Mouse (Mus musculus) layer of hippocampus, postnatal 10 days (tissue): ENCODE data around the gene Cxcr4. TPM values are rescaled to one million over a fixed set of nuclear protein-coding genes. Genes with fewer than 3 reads are reported as not detected.
"Not testable (repeated sequence)": the region's sequence is repeated elsewhere in the genome, so short reads cannot be mapped to it uniquely, and the experiment has no call there.

Experiments used
- DNase-seq, 2 experiments: peaks; one replicate each; pipeline ENCODE4 v3.0.0; 2021; ENCODE audit warnings: low spot score in 2 of 2
- total RNA-seq, 2 experiments: library from RNA; stranded (reverse); gene quantifications; 2 replicates each; pipeline ENCODE4 v1.2.3; 2021

The Cxcr4 gene
- total RNA-seq, 2 experiments from 2014 or later, result 19.5 to 22.5 TPM

- DNase-seq, result no peak
Observed at GRCm38 (mm10) chr1:128601307-128601706, 9.2 kb upstream of the Cxcr4 start.

DNA sequence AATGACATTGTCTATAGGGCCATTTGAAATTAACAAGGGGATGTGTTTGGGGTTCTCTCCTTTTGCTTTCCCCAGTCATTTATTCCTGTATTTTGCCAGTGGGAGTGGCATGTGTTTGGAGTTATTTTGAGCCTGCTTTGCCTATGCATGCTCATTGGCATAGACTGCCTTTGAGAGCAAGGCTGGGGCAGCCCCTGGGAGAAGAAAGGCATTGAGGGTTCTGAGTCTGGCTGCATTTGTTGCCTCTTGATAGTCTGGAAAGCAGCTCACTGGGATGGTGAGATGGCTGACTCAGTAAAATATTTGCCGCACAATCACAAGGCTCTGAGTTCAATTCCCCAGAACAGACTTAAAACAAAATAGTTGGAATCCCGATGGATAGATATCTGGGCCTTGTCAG is 8.5 kb upstream of the Cxcr4 start:
- no peak for DNase-seq

DNA sequence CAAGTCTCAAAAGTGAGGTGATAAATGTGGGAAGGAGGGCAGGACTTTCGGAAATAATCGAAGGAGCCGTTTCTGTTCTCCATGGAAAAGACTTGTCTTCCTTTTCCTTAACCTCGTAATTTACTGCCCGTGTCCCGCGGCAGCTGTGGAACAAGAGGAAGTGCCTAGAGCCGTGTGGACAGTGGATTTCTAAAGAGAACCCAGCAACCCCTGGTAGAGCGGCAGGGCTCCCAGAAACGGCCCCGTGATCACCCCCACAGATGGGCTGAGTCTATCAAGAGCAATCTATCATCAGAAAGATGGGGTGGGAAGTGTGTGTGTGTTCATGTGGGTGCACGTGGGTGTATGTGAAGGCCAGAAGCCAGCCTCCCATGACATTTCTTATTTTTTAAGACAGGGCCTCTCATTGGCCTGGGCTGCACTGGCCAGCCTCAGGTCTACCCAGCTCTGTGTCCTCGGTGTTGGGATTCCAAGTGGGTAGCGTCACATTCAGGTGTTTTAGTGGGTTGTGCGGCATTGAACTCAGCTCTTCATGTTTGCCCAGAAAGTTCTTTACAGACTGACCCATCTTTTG is 5.2 kb upstream of the Cxcr4 start:
- no peak for DNase-seq

- peak in 1 of 2 experiments; percentile 41 for DNase-seq
Observed at GRCm38 (mm10) chr1:128595528-128595927, 3.4 kb upstream of the Cxcr4 start.

DNA sequence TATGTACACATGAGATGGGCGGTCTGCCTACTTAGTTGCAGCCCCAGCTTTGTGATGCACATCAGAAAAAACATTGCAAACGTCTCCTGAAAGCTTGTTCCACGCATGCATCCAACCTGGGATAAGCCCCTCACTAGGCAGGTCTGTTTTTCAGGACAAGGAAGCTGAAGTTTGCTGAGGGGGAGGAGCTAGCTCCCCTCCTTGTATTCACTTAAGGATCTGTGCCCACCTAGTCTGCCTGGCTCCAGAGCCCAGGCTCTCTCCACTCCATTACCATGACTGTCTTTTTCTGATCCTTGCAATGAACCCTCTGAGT is 3.0 kb upstream of the Cxcr4 start:
- no peak for DNase-seq

GRCm38 (mm10) chr1:128594353-128595104 is 2.4 kb upstream of the Cxcr4 start:
- peak in 1 of 2 experiments; percentile 39 for DNase-seq

- DNase-seq, result peak; percentile 74 to 76
Observed at GRCm38 (mm10) chr1:128592961-128593501, 938 bp upstream of the Cxcr4 start.

DNA sequence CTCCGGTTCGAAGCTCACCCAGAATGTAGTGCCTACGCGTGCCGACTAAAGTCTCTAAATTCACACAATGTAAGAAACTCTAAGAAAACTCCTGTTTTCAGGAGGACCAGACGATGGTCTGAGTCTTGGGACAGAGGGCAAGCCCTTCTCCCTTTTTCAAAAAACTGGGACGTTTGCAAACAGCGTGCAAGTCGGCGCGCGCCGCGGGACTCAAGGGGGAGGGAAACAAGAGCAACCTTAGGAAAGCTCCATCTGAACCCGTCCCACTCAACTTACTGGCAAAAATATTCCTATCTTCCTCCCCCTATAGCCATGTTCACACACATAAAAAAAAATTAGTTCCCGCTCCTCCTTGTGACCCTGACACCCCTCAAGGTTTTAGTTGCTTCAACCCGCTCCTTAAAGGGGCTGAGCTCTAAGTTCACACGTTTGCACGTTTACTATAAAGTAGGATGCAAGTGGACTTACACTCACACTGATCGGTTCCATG is 327 bp downstream of the Cxcr4 start:
- DNase-seq, result peak in 1 of 2 experiments; percentile 34

- DNase-seq, result peak; percentile 53 to 60
Observed at GRCm38 (mm10) chr1:128590816-128591720, 1.0 kb downstream of the Cxcr4 start.

- DNase-seq, result no peak
Observed at GRCm38 (mm10) chr1:128590011-128590410, 2.1 kb downstream of the Cxcr4 start.

DNA sequence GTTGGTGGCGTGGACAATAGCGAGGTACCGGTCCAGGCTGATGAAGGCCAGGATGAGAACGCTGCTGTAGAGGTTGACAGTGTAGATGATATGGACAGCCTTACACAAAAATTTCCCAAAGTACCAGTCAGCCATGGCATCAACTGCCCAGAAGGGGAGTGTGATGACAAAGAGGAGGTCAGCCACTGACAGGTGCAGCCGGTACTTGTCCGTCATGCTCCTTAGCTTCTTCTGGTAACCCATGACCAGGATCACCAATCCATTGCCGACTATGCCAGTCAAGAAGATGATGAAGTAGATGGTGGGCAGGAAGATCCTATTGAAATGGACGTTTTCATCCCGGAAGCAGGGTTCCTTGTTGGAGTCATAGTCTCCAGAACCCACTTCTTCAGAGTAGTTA is 2.6 kb downstream of the Cxcr4 start:
- no peak for DNase-seq

DNA sequence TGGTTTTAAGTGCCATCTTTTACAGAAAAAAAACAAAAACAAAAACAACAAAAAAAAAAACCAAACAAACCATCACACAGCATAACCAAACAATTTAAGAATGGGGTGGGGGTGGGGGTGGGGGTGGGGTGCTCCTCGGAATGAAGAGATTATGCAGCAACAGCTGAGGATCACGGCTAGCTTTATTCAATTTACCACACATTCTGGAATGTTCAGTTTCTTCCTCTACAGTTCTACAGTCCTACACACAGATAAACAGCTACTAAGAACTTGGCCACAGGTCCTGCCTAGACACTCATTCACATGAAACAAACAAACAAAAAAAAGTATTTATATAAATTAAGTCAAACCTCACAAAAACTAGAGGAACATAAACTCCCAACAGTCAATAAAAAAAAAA is 3.8 kb downstream of the Cxcr4 start:
- no peak for DNase-seq

DNA sequence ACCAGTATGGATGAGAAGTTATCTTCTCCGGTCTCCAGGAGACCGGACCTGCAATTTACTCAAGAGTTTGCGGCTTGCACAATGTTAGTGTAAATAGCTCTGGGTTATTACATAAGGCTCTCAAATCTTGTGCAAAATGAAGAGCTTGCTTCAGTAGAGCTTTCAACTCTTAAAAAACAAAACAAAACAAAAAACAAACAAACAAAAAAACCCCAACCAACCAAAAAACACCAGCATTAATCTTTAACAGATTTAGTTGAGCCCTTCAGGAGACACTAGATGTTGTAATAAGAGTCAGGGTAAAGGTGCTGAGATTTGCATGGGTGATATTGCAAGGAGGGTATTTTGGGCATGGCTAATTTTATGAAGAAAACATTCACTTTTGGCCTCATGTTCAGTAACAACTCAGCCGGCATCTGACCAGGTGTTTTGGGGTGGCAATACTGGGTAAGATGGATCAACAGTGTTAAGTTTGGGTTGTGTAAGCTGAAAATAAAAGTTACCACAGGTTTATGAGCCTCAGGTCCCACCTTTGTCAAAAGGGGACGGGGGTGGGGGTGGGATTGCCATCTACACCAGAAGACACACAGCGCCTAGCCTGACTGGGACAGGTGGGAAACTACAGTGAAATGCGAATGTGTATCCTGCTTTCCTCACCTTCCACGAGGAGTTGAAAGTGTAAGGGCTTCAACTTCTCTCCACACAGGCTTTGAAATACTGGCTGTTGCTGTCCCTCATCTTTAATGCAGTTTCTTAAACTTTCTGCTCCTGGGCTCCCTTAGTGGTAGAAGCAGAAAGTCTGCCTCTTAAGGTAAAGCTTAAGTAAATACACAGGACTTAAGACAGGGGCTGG is 4.9 kb downstream of the Cxcr4 start:
- DNase-seq, result no peak

DNA sequence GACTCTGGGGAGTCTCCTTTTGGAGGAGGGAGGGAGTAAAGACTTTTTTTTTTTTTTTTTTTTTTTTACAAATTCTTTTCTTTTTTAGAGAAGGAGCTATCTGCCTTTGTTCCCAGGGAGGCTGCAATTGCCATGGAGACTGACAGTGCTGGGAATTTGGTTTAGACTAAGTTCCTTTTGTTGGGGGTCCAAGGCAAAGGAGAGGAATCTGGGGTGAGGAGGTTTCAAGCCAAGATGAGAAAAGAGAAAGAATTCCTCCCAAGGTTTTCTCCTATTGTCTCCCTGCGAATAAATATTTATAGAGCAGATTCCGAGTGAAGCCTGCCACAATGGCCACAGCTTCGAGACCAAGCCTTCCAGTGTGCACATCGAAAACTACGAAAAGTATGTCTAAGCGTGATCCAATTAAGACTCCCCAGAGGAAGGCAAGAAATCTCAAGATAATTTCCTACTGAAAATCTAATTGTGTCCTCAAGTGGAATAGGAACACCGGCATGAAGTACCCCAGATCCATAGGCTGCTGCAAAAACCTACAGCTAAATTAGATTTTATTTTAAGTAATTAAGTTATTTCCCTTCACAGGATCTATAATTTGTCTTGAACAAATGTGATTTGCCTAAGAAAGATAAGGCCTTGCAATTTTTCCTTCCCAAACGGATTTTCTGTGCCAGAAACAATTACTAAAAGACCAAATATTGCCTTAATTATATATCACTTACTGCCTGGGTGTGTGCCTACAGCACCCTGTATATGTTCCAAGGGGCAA is 5.7 kb downstream of the Cxcr4 start:
- DNase-seq, result no peak

GRCm38 (mm10) chr1:128585396-128586161 is 6.5 kb downstream of the Cxcr4 start:
- no peak for DNase-seq

GRCm38 (mm10) chr1:128584716-128585115 is 7.4 kb downstream of the Cxcr4 start:
- not testable (repeated sequence) for DNase-seq

DNA sequence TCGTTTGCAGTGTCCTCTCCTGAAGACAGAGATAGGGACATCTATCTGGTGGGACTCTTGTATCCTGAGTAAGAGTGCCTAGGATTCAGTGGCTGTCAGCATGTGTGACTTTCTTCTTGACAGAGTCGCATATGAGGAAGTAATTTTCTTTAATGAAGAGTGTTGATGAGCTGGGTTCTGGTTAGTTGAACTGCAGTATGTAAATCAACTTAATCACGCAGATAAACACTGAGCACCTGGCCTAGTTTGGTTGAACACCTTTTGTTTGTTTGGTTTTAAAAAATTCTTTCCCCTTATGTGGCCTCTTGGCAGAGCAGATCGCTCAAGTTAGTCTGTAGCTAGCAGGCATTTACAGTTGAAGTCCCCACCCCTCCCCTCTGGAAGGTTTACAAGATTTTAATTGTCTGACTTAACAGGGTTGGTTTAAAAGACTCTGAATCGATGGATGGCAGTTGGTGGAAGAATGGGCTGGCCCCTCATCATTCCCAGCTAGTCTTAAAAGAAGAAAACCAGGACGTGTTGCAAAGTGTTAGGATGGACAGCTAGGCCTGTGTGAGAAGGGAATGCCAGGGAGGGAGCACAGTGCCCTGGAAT is 8.7 kb downstream of the Cxcr4 start:
- no peak for DNase-seq

GRCm38 (mm10) chr1:128580321-128580720 is 11.8 kb downstream of the Cxcr4 start:
- DNase-seq, result no peak

DNA sequence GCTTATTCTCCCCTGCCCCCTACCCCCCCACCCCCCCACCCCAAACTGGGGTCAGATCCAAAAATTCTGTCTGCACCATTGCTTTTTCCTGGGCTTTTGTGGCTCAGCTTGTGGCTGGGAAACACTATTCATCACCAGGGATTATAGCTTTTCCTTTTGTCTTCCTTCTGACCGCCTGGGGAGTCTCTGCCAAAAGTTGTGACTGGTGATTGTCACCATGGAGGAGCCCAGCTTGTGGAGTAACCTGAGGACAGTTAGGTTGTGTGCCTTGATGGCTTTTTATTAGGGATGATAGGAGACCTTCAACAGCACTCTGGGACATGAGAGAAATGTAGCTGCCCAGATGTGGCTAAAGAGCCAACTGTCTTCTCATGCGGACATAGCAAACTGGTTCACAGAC is 13.6 kb downstream of the Cxcr4 start:
- no peak for DNase-seq
